ENCODE assay signal across 8 mouse cellular contexts in genomic region chr2:54084737-54085429, GRCm38 (mm10). TPM values are rescaled to one million over a fixed set of nuclear protein-coding genes. Genes with fewer than 3 reads are reported as not detected.
DNase-seq lines count a peak whose midpoint lies in the region; ATAC-seq and TF ChIP-seq lines count a peak whose summit lies in the region.

No protein-coding gene starts in this region.

- peak; percentile 73 for ATAC-seq in heart, embryonic 11.5 days (replicated peaks; ENCODE audit: insufficient number of reproducible peaks, low FRiP score, low TSS enrichment)
- peak; percentile 54 for ATAC-seq in liver, postnatal 0 days
- ATAC-seq in erythroblast, adult 5-6 weeks (replicated peaks; ENCODE audit: low FRiP score, poor library complexity, severe bottlenecking), result no peak

- H3K4me1 ChIP-seq in heart, embryonic 11.5 days (ENCODE audit: control insufficient read depth, insufficient read depth, low read length), result no peaks in the 10 kb centered on the region
- H3K4me1 ChIP-seq in thymus, adult 2 months (replicated peaks; ENCODE audit: control insufficient read depth, insufficient read depth, low read length), result peaks cover 3% of the 10 kb centered on the region; the same call in 1 of the 2 replicates
- H3K4me1 ChIP-seq in hindbrain, embryonic 10.5 days (replicated peaks), result peaks cover 44% of the 10 kb centered on the region
- peaks cover 5% of the 10 kb centered on the region; the same call in 1 of the 2 replicates for H3K4me1 ChIP-seq in liver, postnatal 0 days (ENCODE audit: insufficient read depth)

- peaks cover 10% of the 10 kb centered on the region for H3K27me3 ChIP-seq in heart, embryonic 11.5 days (ENCODE audit: control insufficient read depth, insufficient read depth, low read length)
- H3K27me3 ChIP-seq in thymus, adult 2 months (ENCODE audit: control insufficient read depth, insufficient read depth, low read length), result no peaks in the 10 kb centered on the region; the same call in 1 of the 2 replicates
- peaks cover 3% of the 10 kb centered on the region; the same call in 1 of the 2 replicates for H3K27me3 ChIP-seq in hindbrain, embryonic 10.5 days (ENCODE audit: insufficient read depth, poor library complexity, severe bottlenecking)
- peaks cover 33% of the 10 kb centered on the region for H3K27me3 ChIP-seq in liver, postnatal 0 days (ENCODE audit: insufficient read depth, low read length)

- TF ChIP-seq CTCF in thymus, adult 2 months (IDR thresholded peaks at IDR 0.05; ENCODE audit: borderline replicate concordance, control insufficient read depth, extremely low read depth, insufficient read depth, low read length, poor library complexity), result no peak
- TF ChIP-seq CTCF in liver, postnatal 0 days (IDR thresholded peaks at IDR 0.05; ENCODE audit: low read depth), result no peak

- H3K4me3 ChIP-seq in heart, embryonic 11.5 days (ENCODE audit: low read depth, low read length), result peak overlapping the region; percentile 50
- H3K4me3 ChIP-seq in thymus, adult 2 months (ENCODE audit: control insufficient read depth, insufficient read depth, low read length), result no peak overlapping the region
- H3K4me3 ChIP-seq in hindbrain, embryonic 10.5 days, result peak overlapping the region; percentile 64
- peak overlapping the region; percentile 34 for H3K4me3 ChIP-seq in liver, postnatal 0 days (ENCODE audit: low read depth, low read length)

- H3K4me2 ChIP-seq in heart, embryonic 11.5 days, result peak overlapping the region; percentile 92
- peak overlapping the region; percentile 62 for H3K4me2 ChIP-seq in liver, postnatal 0 days (ENCODE audit: low read depth, low read length)

- no peak overlapping the region for H3K27ac ChIP-seq in heart, embryonic 11.5 days (ENCODE audit: low read depth, low read length)
- H3K27ac ChIP-seq in thymus, adult 2 months (ENCODE audit: control insufficient read depth, insufficient read depth, low read length), result no peak overlapping the region
- peak overlapping the region; percentile 93 for H3K27ac ChIP-seq in hindbrain, embryonic 10.5 days
- H3K27ac ChIP-seq in liver, postnatal 0 days (ENCODE audit: low read depth), result no peak overlapping the region

- WGBS in heart, embryonic 11.5 days (ENCODE audit: insufficient replicate concordance), result 3% methylated on average over 50 of the region's 51 CpGs
- WGBS in thymus, adult 2 months, result 5% methylated on average over 51 of the region's 51 CpGs
- WGBS in hindbrain, embryonic 10.5 days, result 2% methylated on average over 51 of the region's 51 CpGs
- WGBS in liver, postnatal 0 days (ENCODE audit: insufficient replicate concordance), result 3% methylated on average over 51 of the region's 51 CpGs

- no peak for DNase-seq in heart, postnatal 25 days (ENCODE audit: low spot score)
- peak; percentile 1 for DNase-seq in thymus, adult 2 months
- DNase-seq in thymus, postnatal 25 days, result no peak
- DNase-seq in hindbrain, embryonic 10.5 days (ENCODE audit: low spot score), result no peak
- no peak for DNase-seq in liver, postnatal 0 days
- no peak for DNase-seq in frontal cortex, adult 2 months (ENCODE audit: extremely low spot score in 1 of 2, low spot score in 1 of 2)

- TF ChIP-seq EP300 in liver, postnatal 0 days (IDR thresholded peaks at IDR 0.05; ENCODE audit: low read depth), result no peak

- no peaks in the 10 kb centered on the region for H3K9me3 ChIP-seq in heart, embryonic 11.5 days (replicated peaks; ENCODE audit: control insufficient read depth, low read length)
- no peaks in the 10 kb centered on the region for H3K9me3 ChIP-seq in hindbrain, embryonic 10.5 days
- H3K9me3 ChIP-seq in liver, postnatal 0 days (ENCODE audit: low read length), result no peaks in the 10 kb centered on the region

- H3K9ac ChIP-seq in heart, embryonic 11.5 days (ENCODE audit: low read depth, low read length), result peak overlapping the region; percentile 50
- H3K9ac ChIP-seq in liver, postnatal 0 days (replicated peaks), result no peak overlapping the region

- TF ChIP-seq POLR2A in thymus, adult 2 months (IDR thresholded peaks at IDR 0.05; ENCODE audit: control insufficient read depth, extremely low read depth, insufficient read depth, low read length, poor library complexity), result no peak

- intact Hi-C loops in heart, postnatal 25 days (cut with DNase I), result no loop called here

- no peaks in the 10 kb centered on the region for H3K36me3 ChIP-seq in heart, embryonic 11.5 days (ENCODE audit: control insufficient read depth, insufficient read depth, low read length)
- no peaks in the 10 kb centered on the region for H3K36me3 ChIP-seq in thymus, adult 2 months (ENCODE audit: control insufficient read depth, insufficient read depth, low read length)
- no peaks in the 10 kb centered on the region for H3K36me3 ChIP-seq in hindbrain, embryonic 10.5 days
- no peaks in the 10 kb centered on the region for H3K36me3 ChIP-seq in liver, postnatal 0 days (replicated peaks; ENCODE audit: insufficient read depth, low read length)

RNA-seq across cellular contexts. Expression of gene Rprm, which starts 0.5 kb away (rescaled TPM):
- polyA plus RNA-seq in heart, embryonic 11.5 days (2014; fragmentation: Nextera tagmentation; extraction: Ambion mirVana), result 1.1 and 2.0 TPM in 2 replicates
- total RNA-seq in heart, postnatal 25 days (2021), result not detected
- 1.8 and 2.2 TPM in 2 replicates for polyA plus RNA-seq in thymus, adult 2 months (2012; rRNA removed)
- polyA plus RNA-seq in hindbrain, embryonic 10.5 days (2016; fragmentation: Nextera tagmentation; extraction: Ambion mirVana), result 90.9 and 110 TPM in 2 replicates
- not detected in 2 replicates for polyA plus RNA-seq in liver, postnatal 0 days (2015; fragmentation: Nextera tagmentation; extraction: Ambion mirVana)
- total RNA-seq in erythroblast, adult 5-6 weeks (2015; ENCODE audit: low replicate concordance), result not detected in 2 replicates
- not detected in 2 replicates for total RNA-seq in erythroblast, adult 5-6 weeks (2017; ENCODE audit: low replicate concordance)
- 78.8 and 90.2 TPM in 2 replicates for polyA plus RNA-seq in frontal cortex, adult 2 months (2012; rRNA removed)

Comparison
In these comparisons a context has a peak if more than half of its experiments do, and no peak if none do; other contexts are left out.
1. RNA of gene Rprm, which starts 0.5 kb away (polyA plus RNA-seq): 90.9 to 110 TPM in hindbrain, embryonic 10.5 days and 78.8 to 90.2 TPM in frontal cortex, adult 2 months; 1.8 to 2.2 TPM in thymus, adult 2 months, 1.1 to 2.0 TPM in heart, embryonic 11.5 days and not detected in liver, postnatal 0 days; every median in the first group is over 10 times any median in the second.